Mouse (Mus musculus): Measurements from ENCODE around the gene Raph1. TPM values are rescaled to one million over a fixed set of nuclear protein-coding genes. Genes with fewer than 3 reads are reported as not detected.

Gene Raph1
- 27.1 and 28.3 TPM in 2 replicates for polyA plus RNA-seq (2015; fragmentation: Nextera tagmentation; extraction: Ambion mirVana)

- Histone ChIP-seq H3K9ac (peak within 1 kb of the TSS; percentile 84), H3K4me3 (peak within 1 kb of the TSS; percentile 68), H3K27ac (peak within 1 kb of the TSS; percentile 98), H3K9me3 (no peaks in the 10 kb centered on the region), H3K4me2 (peak within 1 kb of the TSS; percentile 75), H3K36me3 (replicated peaks) (no peaks in the 10 kb centered on the region), H3K27me3 (replicated peaks) (no peaks in the 10 kb centered on the region), H3K4me1 (peaks cover 11% of the 10 kb centered on the region)
- peak; percentile 97 for ATAC-seq (replicated peaks)
- under 1% methylated on average over 65 of the region's 92 CpGs for WGBS
Observed at GRCm38 (mm10) chr1:60566631-60567311, at the start of gene Raph1. Gene Raph1, minus strand, starts transcription at chr1:60567104.

GRCm38 (mm10) chr1:60615703-60616102 is 48.8 kb upstream of the Raph1 start:
- Histone ChIP-seq H3K36me3 (replicated peaks) (no peaks in the 10 kb centered on the region), H3K4me2 (no peak overlapping the region), H3K4me1 (no peaks in the 10 kb centered on the region), H3K27me3 (replicated peaks) (no peaks in the 10 kb centered on the region), H3K9ac (no peak overlapping the region), H3K4me3 (no peak overlapping the region), H3K27ac (no peak overlapping the region), H3K9me3 (no peaks in the 10 kb centered on the region)
- whole genome bisulfite sequencing = 81% methylated on average over 1 of the region's 1 CpGs
- no peak for ATAC-seq (replicated peaks)

- Histone ChIP-seq H3K4me1 (no peaks in the 10 kb centered on the region), H3K4me3 (no peak overlapping the region), H3K27me3 (replicated peaks) (no peaks in the 10 kb centered on the region), H3K4me2 (no peak overlapping the region), H3K9ac (no peak overlapping the region), H3K27ac (no peak overlapping the region), H3K36me3 (replicated peaks) (no peaks in the 10 kb centered on the region), H3K9me3 (0 out of 2 replicates have a peak, but pooled peaks cover 3% of the 10 kb centered on the region)
- ATAC-seq (replicated peaks) = no peak
- 84% methylated on average over 1 of the region's 1 CpGs for WGBS
Observed at GRCm38 (mm10) chr1:60614902-60615301, 48.0 kb upstream of the Raph1 start.

DNA sequence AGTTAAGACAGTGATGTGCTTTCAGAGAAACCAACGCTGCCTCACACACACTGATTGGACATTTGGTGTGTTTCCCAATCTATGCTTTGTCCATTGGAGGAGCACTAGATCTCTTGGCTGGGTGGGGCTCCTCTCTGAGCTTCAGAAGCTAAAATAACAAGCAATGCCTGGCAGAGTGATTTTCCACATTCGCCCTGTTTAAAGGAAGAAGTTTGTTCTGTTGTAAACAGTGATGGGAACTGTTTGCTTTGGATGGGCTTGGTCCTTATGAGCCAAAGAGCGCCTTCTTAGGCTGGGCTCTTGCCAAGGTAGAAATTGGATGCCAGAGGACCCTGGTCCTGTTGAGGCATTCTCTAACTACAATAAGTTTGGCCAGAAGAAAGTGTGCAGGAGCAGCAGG is 45.1 kb upstream of the Raph1 start:
- no peak overlapping the region for H3K27ac ChIP-seq
- H3K4me3 ChIP-seq = no peak overlapping the region
- 0 out of 2 replicates have a peak, but pooled peaks cover 4% of the 10 kb centered on the region for H3K9me3 ChIP-seq
- no peak overlapping the region for H3K4me2 ChIP-seq
- H3K36me3 ChIP-seq (replicated peaks) = no peaks in the 10 kb centered on the region
- WGBS = 93% methylated on average over 3 of the region's 3 CpGs
- no peaks in the 10 kb centered on the region for H3K4me1 ChIP-seq
- no peaks in the 10 kb centered on the region for H3K27me3 ChIP-seq (replicated peaks)
- no peak overlapping the region for H3K9ac ChIP-seq
- no peak for ATAC-seq (replicated peaks)

DNA sequence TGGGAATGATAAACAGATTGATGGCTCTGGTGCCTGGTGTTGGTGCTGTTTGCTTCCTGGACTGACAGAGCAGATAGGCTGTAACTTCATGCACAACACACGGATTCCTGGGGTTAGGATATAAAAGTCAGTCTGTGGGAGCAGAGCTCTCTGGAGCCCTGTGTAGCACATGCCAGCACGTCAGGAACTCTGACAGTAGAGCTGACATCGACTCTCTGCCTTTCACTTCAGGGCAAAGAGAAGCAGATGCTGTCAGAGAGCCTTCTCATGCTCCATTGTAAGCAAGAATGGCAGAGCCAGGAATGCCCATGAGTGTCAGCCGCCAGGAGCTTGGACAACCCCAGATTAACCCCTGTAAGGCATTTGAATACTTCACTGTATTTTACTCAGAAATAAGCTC is 43.7 kb upstream of the Raph1 start:
- Histone ChIP-seq H3K4me3 (no peak overlapping the region), H3K36me3 (replicated peaks) (no peaks in the 10 kb centered on the region), H3K4me1 (no peaks in the 10 kb centered on the region), H3K27ac (no peak overlapping the region), H3K9me3 (0 out of 2 replicates have a peak, but pooled peaks cover 4% of the 10 kb centered on the region), H3K9ac (no peak overlapping the region), H3K4me2 (no peak overlapping the region), H3K27me3 (replicated peaks) (no peaks in the 10 kb centered on the region)
- ATAC-seq (replicated peaks) = no peak
- WGBS = 59% methylated on average over 4 of the region's 4 CpGs

DNA sequence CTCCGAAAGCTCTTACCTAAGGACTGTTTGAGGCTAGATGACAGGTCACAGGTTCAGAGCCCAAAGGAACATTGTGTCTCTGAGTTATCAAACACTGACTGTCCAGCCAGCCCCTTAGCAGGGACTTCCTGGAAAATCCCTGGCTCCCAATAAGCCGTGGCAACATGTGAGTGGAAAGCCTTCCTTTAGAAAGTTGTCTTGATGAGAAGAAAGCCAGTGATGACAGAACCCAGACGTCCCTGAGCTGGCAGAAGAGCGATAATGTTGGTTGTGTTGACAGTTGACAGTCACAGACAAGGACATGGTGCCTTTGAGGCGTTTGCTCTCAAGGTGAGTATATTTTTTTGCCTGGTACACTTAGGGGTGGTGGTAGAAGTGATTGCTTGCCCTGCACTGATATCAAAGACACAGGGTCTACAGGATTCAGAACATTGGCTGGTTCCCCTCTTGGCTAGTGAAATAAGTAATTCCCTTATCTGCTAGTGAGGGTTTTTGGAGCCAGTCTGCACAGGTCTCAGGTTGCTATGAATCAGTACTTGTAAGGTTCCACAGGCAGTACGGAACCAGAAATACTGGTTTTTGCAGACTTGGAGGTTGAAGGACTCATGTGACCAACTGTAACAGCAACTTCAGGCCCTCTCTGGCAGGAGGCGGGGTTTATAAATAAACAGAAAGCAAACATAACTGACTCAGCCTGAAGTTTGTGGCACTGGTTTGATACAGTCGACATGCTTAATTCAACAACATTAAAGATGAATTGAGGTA is 42.3 kb upstream of the Raph1 start:
- H3K9me3 ChIP-seq = 0 out of 2 replicates have a peak, but pooled peaks cover 4% of the 10 kb centered on the region
- 93% methylated on average over 8 of the region's 8 CpGs for WGBS
- no peak overlapping the region for H3K9ac ChIP-seq
- H3K27ac ChIP-seq = no peak overlapping the region
- H3K4me2 ChIP-seq = no peak overlapping the region
- no peaks in the 10 kb centered on the region for H3K27me3 ChIP-seq (replicated peaks)
- H3K36me3 ChIP-seq (replicated peaks) = no peaks in the 10 kb centered on the region
- ATAC-seq (replicated peaks) = no peak
- no peaks in the 10 kb centered on the region for H3K4me1 ChIP-seq
- H3K4me3 ChIP-seq = no peak overlapping the region

- WGBS = 89% methylated on average over 3 of the region's 3 CpGs
- Histone ChIP-seq H3K9me3 (no peaks in the 10 kb centered on the region), H3K4me1 (no peaks in the 10 kb centered on the region), H3K4me3 (no peak overlapping the region), H3K4me2 (no peak overlapping the region), H3K36me3 (replicated peaks) (no peaks in the 10 kb centered on the region), H3K27me3 (replicated peaks) (no peaks in the 10 kb centered on the region), H3K27ac (no peak overlapping the region), H3K9ac (no peak overlapping the region)
- ATAC-seq (replicated peaks) = no peak
Observed at GRCm38 (mm10) chr1:60604481-60605021, 37.6 kb upstream of the Raph1 start.

DNA sequence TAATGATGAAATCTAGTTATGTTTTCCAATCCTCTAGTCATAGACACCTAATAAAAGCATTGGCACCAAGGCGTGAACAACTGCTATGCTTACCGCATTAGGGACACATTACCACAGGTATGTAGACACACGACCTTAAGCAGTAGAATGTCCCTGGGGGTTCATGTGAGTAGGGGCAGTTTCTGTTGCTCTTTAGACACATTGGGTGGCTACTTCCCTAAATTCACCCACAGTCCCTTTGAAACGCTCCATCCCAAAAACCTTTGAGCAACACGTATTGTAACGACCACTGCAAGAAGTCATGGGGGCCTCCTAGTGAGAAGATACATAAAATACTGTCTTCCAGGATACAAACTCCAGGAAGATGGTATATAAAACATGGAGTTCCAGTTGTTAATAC is 33.8 kb upstream of the Raph1 start:
- no peaks in the 10 kb centered on the region for H3K36me3 ChIP-seq (replicated peaks)
- no peaks in the 10 kb centered on the region for H3K9me3 ChIP-seq
- no peak overlapping the region for H3K4me3 ChIP-seq
- no peak overlapping the region for H3K27ac ChIP-seq
- ATAC-seq (replicated peaks) = no peak
- WGBS = 92% methylated on average over 6 of the region's 6 CpGs
- no peak overlapping the region for H3K9ac ChIP-seq
- no peak overlapping the region for H3K4me2 ChIP-seq
- H3K4me1 ChIP-seq = no peaks in the 10 kb centered on the region
- H3K27me3 ChIP-seq (replicated peaks) = no peaks in the 10 kb centered on the region

DNA sequence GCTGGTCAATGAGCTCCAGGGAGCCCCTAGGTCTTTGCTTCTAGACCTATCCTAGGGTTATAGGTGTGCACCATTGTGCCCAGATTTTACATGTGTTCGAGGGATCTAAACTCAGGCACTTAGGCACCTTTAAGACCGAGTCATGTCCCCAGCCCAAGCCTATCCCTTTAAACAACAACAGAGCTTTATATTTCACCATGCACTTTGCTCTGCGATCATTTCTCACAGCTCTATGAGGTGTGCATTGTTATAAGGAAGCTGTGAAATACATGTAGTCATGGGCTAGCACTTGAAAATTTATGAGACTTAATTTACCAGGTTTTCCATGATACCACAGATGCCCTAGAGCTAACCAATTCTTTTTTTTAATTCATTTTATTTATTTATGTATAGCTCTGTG is 33.0 kb upstream of the Raph1 start:
- no peak overlapping the region for H3K4me2 ChIP-seq
- no peak for ATAC-seq (replicated peaks)
- no peaks in the 10 kb centered on the region for H3K4me1 ChIP-seq
- H3K27ac ChIP-seq = no peak overlapping the region
- no peaks in the 10 kb centered on the region for H3K27me3 ChIP-seq (replicated peaks)
- H3K9ac ChIP-seq = no peak overlapping the region
- no peaks in the 10 kb centered on the region for H3K36me3 ChIP-seq (replicated peaks)
- WGBS = 93% methylated on average over 3 of the region's 3 CpGs
- H3K4me3 ChIP-seq = no peak overlapping the region
- H3K9me3 ChIP-seq = no peaks in the 10 kb centered on the region

GRCm38 (mm10) chr1:60599013-60599701 is 32.3 kb upstream of the Raph1 start:
- Histone ChIP-seq H3K4me1 (no peaks in the 10 kb centered on the region), H3K9ac (no peak overlapping the region), H3K9me3 (no peaks in the 10 kb centered on the region), H3K27ac (no peak overlapping the region), H3K36me3 (replicated peaks) (no peaks in the 10 kb centered on the region), H3K27me3 (replicated peaks) (no peaks in the 10 kb centered on the region), H3K4me2 (no peak overlapping the region), H3K4me3 (no peak overlapping the region)
- ATAC-seq (replicated peaks) = no peak
- WGBS = 86% methylated on average over 6 of the region's 6 CpGs

GRCm38 (mm10) chr1:60596386-60597320 is 29.7 kb upstream of the Raph1 start:
- Histone ChIP-seq H3K36me3 (replicated peaks) (no peaks in the 10 kb centered on the region), H3K4me3 (no peak overlapping the region), H3K9me3 (no peaks in the 10 kb centered on the region), H3K9ac (no peak overlapping the region), H3K27me3 (replicated peaks) (no peaks in the 10 kb centered on the region), H3K27ac (no peak overlapping the region), H3K4me2 (no peak overlapping the region), H3K4me1 (no peaks in the 10 kb centered on the region)
- 68% methylated on average over 11 of the region's 11 CpGs for WGBS
- ATAC-seq (replicated peaks) = no peak

Measured in midbrain, embryonic 15.5 days (tissue).